Mouse (Mus musculus) T-helper 1 cell (primary cell): Measurements from ENCODE around the gene Sptbn4.

Experiments used
- in situ Hi-C: fragments of 300-600 bp; cut with MboI, MseI; formaldehyde crosslinking; loops from one replicate; pipeline ENCODE4 v1.15.1; 2025; ENCODE audit warnings: high pct_unique_total_duplicates

Sptbn4 gene

GRCm38 (mm10) chr7:27355745-27356240, 91.7 kb downstream of the Sptbn4 start, which contains the start of gene Shkbp1:
TSS of gene Shkbp1 (minus strand) at chr7:27356019.
- in situ Hi-C loops = no loop called here

DNA sequence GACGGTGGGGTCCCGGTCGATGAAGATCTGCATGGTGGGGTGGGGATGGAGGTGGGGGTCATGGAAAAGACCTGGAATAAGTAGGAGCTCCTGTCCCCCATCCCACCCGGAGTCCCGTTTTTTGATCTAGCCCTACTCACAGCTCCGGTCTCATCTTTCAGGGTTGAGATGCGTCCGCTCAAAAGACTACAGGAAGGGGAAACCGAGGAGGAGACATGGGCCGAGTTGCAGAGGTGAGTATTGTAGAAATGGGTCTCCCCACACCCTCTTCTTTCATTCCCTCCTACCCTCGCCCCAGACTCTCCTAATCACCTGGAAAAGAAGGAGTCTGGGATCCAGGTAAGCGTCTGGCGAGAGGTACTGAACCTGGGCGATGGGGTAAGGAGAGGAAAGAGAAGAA, 92.2 kb downstream of the Sptbn4 start:
- in situ Hi-C loops = no loop called here

DNA sequence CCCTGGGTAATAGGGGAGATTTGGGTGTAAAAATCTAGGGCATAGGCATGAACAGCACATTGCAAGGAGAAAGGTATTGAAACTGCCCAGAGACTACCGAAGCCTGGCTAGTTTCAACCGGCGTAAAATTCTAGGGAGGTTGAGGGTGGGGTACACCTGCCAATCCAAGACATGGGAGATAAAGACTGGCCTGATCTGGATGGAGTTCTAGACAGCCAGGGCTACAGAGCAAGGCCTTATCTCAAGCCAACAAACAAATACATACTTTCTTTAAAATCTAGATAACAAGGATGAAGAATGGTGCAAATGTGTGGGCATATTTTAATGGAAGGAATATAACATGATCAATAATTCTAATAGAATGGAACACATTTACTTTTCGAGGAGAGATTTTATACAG, 92.7 kb downstream of the Sptbn4 start:
- in situ Hi-C loops = no loop called here

DNA sequence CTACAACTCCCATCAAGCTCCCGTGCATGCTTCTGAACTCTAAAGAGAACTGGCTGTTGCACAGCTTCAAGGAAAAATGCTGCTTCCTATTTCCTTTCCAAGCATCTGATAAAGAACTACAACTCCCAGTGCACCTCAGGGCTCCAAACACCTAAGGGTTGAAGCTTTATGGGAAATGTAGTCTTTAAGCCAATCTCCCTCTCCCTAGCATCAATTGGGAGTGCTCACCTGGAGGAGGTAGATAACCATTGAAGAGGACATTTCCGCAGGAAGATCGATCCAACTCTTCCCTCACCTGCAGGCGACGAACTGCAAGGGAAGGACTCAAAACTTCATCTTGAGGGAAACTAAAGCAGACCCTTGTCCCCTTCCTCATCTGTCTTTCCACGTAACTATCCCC, 93.3 kb downstream of the Sptbn4 start:
- in situ Hi-C loops = no loop called here

DNA sequence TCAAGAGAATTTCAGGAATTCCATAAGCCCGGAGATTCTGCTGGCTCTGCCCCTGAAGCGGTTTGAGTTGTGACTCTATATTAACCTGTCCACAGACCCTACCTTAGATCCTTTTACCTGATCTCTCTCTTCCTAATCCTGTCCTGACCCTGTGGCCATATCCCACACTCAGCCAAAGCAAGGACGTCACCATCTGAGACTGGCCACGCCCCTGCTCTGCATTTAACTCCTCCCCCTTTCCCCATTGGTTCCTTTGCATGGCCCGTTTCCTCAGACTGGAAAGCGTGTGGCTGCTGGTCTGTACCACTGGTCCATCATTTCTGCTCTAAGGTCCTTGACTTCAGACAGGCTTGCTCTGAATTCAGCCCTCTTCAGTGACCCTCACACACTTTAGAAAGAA, 102.0 kb downstream of the Sptbn4 start:
- in situ Hi-C loops = no loop called here

DNA sequence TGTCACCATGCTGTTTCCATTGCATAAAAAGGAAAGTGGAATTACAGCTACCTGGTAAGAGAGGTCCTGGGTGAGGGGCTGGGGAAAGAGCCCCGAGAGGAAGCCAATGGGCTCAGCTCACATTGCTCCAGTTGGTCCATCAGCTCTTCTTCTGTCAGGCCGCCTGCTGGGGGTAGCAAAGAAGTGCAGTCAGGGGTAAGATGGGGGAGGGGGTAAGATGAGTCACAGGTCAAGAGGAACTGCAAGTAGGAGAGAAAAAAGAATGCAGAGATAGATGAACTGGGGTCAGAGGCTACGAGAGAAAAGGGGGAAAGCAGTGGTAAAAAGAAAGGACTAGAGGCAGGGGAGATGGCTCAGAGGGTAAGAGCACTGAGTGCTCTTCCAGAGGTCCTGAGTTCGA, 104.9 kb downstream of the Sptbn4 start:
- in situ Hi-C loops = no loop called here

- in situ Hi-C loops = loop anchor here (5.0 kb wide), 1 partner anchor 58 kb away; no protein-coding TSS in a partner anchor
These were observed 108.0 kb downstream of the Sptbn4 start for GRCm38 (mm10) chr7:27339519-27339918.

GRCm38 (mm10) chr7:27339114-27339513, 108.4 kb downstream of the Sptbn4 start:
- in situ Hi-C loops = loop anchor here (5.0 kb wide), 1 partner anchor 58 kb away; no protein-coding TSS in a partner anchor

- in situ Hi-C loops = loop anchor here (5.0 kb wide), 1 partner anchor 60 kb away; no protein-coding TSS in a partner anchor
These were observed 110.2 kb downstream of the Sptbn4 start, which contains the start of gene Ltbp4 for GRCm38 (mm10) chr7:27337175-27337853. TSS of gene Ltbp4 (minus strand) at chr7:27337692.

DNA sequence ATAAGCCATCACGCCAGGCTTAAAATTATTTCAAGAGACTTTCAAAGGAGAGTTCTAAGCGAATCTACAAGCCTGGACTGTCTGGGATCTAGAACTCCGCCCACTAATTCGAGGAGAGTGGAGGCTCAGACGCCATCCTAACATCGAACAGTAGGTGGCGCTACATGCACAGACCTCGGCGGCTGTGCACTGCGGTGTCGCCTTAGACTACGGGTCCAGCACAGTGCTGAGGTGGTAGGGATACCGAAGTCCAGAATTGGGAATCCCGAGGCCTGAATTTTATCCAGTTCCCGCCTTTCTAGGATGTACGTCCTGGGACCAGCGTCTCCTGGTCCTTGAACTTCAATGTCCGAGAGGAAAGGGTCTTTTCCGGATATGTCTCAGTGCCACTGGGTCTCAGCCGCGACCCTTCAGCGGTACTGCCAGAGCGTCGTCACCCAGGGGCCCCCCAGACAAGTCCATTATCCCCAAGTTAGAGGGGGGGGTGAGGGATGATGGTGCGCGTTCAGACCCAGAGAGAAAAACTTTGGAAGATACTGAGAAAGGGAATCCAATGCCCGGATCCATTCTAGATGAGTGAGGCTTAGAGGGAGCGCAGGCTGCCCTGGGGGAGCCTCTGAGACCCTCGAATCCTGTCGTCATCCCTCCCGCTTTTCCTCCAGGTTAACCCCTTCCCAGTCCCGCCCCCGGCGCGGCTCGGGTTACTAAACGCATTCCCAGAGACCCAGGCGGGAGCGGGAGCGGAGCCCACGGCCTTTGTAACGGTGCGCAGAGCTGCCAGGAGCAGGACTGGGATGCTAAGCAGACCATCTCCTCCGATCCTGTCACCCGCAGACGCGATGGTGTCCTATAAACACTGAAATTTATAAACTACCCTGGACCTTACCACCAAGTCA, 111.3 kb downstream of the Sptbn4 start:
- in situ Hi-C loops = loop anchor here (5.0 kb wide), 1 partner anchor 61 kb away; no protein-coding TSS in a partner anchor

- in situ Hi-C loops = loop anchor here (5.0 kb wide), 1 partner anchor 62 kb away; no protein-coding TSS in a partner anchor
These were observed 112.3 kb downstream of the Sptbn4 start for GRCm38 (mm10) chr7:27335011-27335720.

DNA sequence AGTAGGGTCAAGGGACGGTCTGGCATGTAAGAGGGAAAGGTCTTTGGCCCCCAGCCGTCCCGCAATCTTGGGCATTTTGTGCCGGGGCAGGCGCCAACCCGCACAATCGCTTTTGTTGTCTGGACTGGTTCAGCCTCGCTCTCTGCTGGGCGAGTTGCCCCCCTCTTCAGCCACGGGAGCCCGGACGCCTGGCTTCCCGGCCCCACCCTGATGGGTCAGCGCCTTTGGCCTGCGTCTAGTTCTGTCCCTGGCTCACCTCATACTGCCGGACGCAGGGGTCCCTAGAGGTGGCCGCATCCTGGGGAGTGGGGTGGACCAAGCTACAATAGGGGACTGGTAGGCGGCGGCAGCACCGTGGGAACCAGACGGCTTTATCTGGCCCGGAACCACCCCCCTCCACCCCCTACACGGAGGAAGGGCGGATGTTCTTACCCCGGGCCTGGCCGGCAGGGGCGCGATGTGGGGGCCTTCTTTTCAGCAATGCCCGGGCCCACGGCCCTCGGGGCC, 113.0 kb downstream of the Sptbn4 start:
- in situ Hi-C loops = no loop called here

- in situ Hi-C loops = no loop called here
These were observed 114.1 kb downstream of the Sptbn4 start for GRCm38 (mm10) chr7:27333316-27333941.

GRCm38 (mm10) chr7:27332353-27333199, 114.9 kb downstream of the Sptbn4 start:
- in situ Hi-C loops = no loop called here

GRCm38 (mm10) chr7:27331854-27332253, 115.6 kb downstream of the Sptbn4 start:
- in situ Hi-C loops = no loop called here

- in situ Hi-C loops = no loop called here
These were observed 116.0 kb downstream of the Sptbn4 start for GRCm38 (mm10) chr7:27331541-27331851.

- in situ Hi-C loops = no loop called here
These were observed 116.6 kb downstream of the Sptbn4 start for GRCm38 (mm10) chr7:27330709-27331540.

DNA sequence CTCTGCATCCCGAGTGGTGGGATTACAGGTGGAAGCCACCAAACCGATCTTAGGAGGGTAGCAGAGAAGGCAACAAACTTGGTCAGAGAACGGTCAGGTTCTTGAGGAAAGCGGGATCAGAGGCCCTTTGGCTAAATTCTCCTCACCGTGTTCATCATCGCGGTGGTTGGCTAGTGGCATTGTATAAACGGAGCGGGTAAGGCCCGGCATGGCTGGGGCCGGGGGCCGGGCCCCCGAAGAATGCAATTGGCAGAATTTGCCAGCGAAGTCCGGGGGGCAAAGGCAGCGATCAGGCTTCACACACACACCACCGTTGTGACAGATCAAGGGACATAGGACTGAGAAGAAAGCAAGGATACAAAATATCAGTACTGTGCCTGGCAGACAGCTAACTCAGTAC, 117.5 kb downstream of the Sptbn4 start:
- in situ Hi-C loops = no loop called here

DNA sequence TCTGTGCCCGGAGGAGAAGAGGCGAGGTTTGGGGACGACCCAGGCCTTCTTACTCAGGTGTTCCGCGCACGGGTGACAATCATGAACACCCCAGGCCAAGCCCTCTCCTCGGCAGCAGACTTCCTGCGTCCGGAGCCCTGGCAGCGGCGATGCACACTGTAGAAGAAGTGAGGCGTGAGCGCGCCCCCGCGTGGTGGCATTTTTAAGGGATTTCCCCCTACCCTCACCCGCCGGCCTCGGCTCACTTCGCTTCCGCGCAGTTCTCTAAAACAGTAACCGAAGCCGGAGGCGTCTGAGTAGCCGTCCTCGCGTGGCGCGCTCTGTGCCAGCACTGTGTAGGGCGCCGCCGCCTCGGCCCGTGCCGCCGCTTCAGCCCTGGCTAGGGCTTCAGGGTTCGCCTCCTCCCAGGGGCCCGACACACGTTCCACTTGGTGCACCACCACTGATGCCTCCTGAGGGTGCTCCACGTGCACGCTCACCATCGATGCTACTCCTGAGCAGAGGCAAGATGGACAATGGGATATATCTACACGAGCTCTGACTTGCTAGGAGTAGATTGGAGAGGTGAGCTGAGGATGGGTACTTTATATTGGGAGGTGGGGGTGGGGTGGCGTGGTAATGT, 118.0 kb downstream of the Sptbn4 start:
- in situ Hi-C loops = no loop called here
